Mouse (Mus musculus): ENCODE measurements around the gene Pth2r.

- TF ChIP-seq ZNF384 (IDR thresholded peaks at IDR 0.05; ENCODE audit: low read depth, low read length) (no peak), ZC3H11A (IDR thresholded peaks at IDR 0.05; ENCODE audit: borderline replicate concordance, low read depth, low read length) (no peak), CHD2 (IDR thresholded peaks at IDR 0.05; ENCODE audit: low read depth, low read length) (no peak), HCFC1 (IDR thresholded peaks at IDR 0.05; ENCODE audit: borderline replicate concordance, insufficient read depth, low read length) (no peak), MAFK (IDR thresholded peaks at IDR 0.05; ENCODE audit: insufficient read depth, low read depth, low read length) (no peak)
These were observed 29.5 kb downstream of the Pth2r start for GRCm38 (mm10) chr1:65311214-65311933.

Measured in ES-E14 (cell line).